Mouse (Mus musculus) liver, embryonic 14.5 days (tissue): ENCODE results near the gene Pcdh15. TPM values are rescaled to one million over a fixed set of nuclear protein-coding genes. Genes with fewer than 3 reads are reported as not detected.
A peak's percentile ranks its signal among the peaks of the same experiment; 100 is the strongest.

Experiments used
- ATAC-seq: fragments of 200-750 bp; cut with Nextera tagmentation; 2 replicates; pipeline ENCODE4 v1.8.0; 2017; ENCODE audit warnings: moderate number of reproducible peaks, mild to moderate bottlenecking, moderate library complexity; ENCODE audit not compliant: insufficient read depth
- DNase-seq, 3 experiments: peaks; one replicate each; pipeline ENCODE4 v3.0.0-alpha.2; 2012 to 2013; ENCODE audit warnings: low read depth in 3 of 3, low spot score in 3 of 3
- H3K27ac ChIP-seq: fragments of 300-500 bp; sonication (generic); 2 replicates; pipeline ENCODE4 v1.5.1; 2014; ENCODE audit warnings: moderate library complexity, mild to moderate bottlenecking, control low read depth, inconsistent platforms
- H3K27me3 ChIP-seq: fragments of 300-500 bp; sonication (generic); 2 replicates; pipeline ENCODE4 v1.6.1; 2014; ENCODE audit warnings: mild to moderate bottlenecking, low read length, moderate library complexity; ENCODE audit not compliant: control insufficient read depth, insufficient read depth
- H3K36me3 ChIP-seq: fragments of 300-500 bp; sonication (generic); replicated peaks from 2 replicates; pipeline ENCODE4 v1.6.1; 2014; ENCODE audit warnings: low read depth; ENCODE audit not compliant: control insufficient read depth, insufficient read depth
- H3K4me1 ChIP-seq, 2 experiments: fragments of 200-500 bp in 1 of 2; fragments of 300-500 bp in 1 of 2; sonication (generic) in 1 of 2; replicated peaks; 2 replicates each; pipeline ENCODE4 v1.6.1; 2012 to 2014; ENCODE audit warnings: antibody characterized with exemption in 1 of 2, inconsistent platforms in 1 of 2, low read length in 1 of 2; ENCODE audit not compliant: control insufficient read depth in 2 of 2, insufficient read depth in 2 of 2
- H3K4me2 ChIP-seq: fragments of 300-500 bp; sonication (generic); 2 replicates; pipeline ENCODE4 v1.6.1; 2014; ENCODE audit warnings: low read depth, mild to moderate bottlenecking, control low read depth, moderate library complexity
- H3K4me3 ChIP-seq, 2 experiments: fragments of 200-500 bp in 1 of 2; fragments of 300-500 bp in 1 of 2; sonication (generic) in 1 of 2; 2 replicates each; pipeline ENCODE4 v1.5.1; 2012 to 2014; ENCODE audit warnings: low read depth in 2 of 2, low read length in 2 of 2, mild to moderate bottlenecking in 2 of 2, control low read depth in 1 of 2, inconsistent platforms in 1 of 2, moderate library complexity in 1 of 2; ENCODE audit not compliant: insufficient read depth in 1 of 2
- H3K9ac ChIP-seq: fragments of 300-500 bp; sonication (generic); replicated peaks from 2 replicates; pipeline ENCODE4 v1.6.1; 2014; ENCODE audit warnings: mild to moderate bottlenecking, control low read depth, moderate library complexity
- H3K9me3 ChIP-seq: fragments of 300-500 bp; sonication (generic); 2 replicates; pipeline ENCODE4 v1.6.1; 2016; ENCODE audit warnings: low read length, mixed read lengths; ENCODE audit not compliant: control insufficient read depth
- CTCF ChIP-seq: IDR thresholded peaks from 2 replicates; pipeline ENCODE4 v1.5.1; 2016; ENCODE audit warnings: antibody characterized with exemption, low read depth, control low read depth
- EP300 ChIP-seq: IDR thresholded peaks from 2 replicates; pipeline ENCODE4 v1.6.1; 2016; ENCODE audit warnings: antibody characterized with exemption, low read depth
- WGBS: fragments of 180-500 bp; shearing (Covaris S2); extraction: QIAGEN DNeasy Blood & Tissue Kit; methylation state at CpG from one replicate; pipeline ENCODE4 v1.1.7; 2014; ENCODE audit not compliant: insufficient replicate concordance; 5-methylcytosine and 5-hydroxymethylcytosine counted together
- polyA plus RNA-seq, 2 experiments: library from polyadenylated mRNA; depleted of rRNA in 1 of 2; stranded (reverse) in 1 of 2; unstranded in 1 of 2; fragments of >200 nt; fragmentation: Nextera tagmentation in 1 of 2; extraction: Ambion mirVana in 1 of 2; gene quantifications; 2 replicates each; pipeline versions ENCODE4 v1.2.1 to v1.2.3; 2012 to 2014

The Pcdh15 gene
- polyA plus RNA-seq, 2 experiments = 0.02 TPM; not detected in 1

DNA sequence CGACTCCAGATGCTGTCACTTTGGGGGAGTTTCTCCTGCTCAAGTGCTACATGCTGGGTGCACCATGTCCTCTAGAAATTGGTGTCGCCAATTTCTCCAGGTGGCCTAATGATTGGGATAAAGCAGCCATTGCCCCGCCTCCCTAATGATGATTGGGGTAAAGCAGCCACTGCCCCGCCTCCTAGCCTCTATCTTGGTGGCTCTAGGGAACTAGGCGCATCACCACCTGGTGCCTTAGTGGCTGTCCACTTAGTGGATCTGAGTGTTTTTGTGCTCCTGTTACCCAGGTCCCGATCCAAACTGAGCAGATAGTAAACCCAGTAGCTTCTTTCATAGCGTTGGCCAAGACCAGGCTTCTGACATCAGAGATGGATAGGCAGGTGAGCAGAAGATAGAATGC, 2.0 kb upstream of the Pcdh15 start:
- WGBS = 4% methylated on average over 7 of the region's 7 CpGs
- DNase-seq (no peak), ATAC-seq (no peak)
- Histone ChIP-seq H3K4me3 (no peak overlapping the region), H3K36me3 (no peaks in the 10 kb centered on the region), H3K27me3 (peaks cover 29% of the 10 kb centered on the region), H3K4me1 (no peaks in the 10 kb centered on the region), H3K9ac (no peak overlapping the region), H3K4me2 (no peak overlapping the region), H3K27ac (no peak overlapping the region), H3K9me3 (no peaks in the 10 kb centered on the region)
- TF ChIP-seq CTCF (no peak), EP300 (no peak)

DNA sequence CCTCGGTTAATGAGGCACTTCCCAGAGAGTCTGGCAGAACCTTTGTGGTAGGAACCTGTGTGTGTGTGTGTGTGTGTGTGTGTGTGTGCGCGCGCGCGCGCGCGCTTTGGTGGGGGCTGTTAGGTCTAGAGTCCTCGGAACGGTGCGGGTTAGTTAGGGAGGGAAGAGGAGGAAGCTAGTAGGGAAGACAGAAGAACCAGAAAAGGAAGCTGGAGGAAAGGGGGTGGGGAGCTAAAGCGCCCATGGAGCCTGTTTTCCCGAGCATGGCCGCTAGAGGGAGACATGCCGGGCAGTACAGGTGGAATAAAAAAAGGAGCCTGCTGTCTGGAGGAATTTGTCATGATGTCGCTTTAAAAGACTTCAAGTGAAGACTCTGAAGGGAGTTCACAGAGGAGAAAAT, 1.2 kb upstream of the Pcdh15 start:
- Histone ChIP-seq H3K9me3 (no peaks in the 10 kb centered on the region), H3K27ac (no peak overlapping the region), H3K4me2 (no peak overlapping the region), H3K4me1 (no peaks in the 10 kb centered on the region), H3K9ac (no peak overlapping the region), H3K4me3 (no peak overlapping the region), H3K36me3 (no peaks in the 10 kb centered on the region), H3K27me3 (peaks cover 29% of the 10 kb centered on the region)
- ATAC-seq (no peak), DNase-seq (peak in 1 of 3 experiments; percentile 6)
- 0% methylated on average over 17 of the region's 17 CpGs for WGBS
- peak; percentile 78 for TF ChIP-seq CTCF
- TF ChIP-seq EP300 = no peak

GRCm38 (mm10) chr10:73099846-73100241, 702 bp downstream of the Pcdh15 start:
- TF ChIP-seq CTCF (no peak), EP300 (no peak)
- ATAC-seq = no peak
- Histone ChIP-seq H3K27me3 (peaks cover 29% of the 10 kb centered on the region), H3K27ac (no peak overlapping the region), H3K4me2 (peak overlapping the region; percentile 32), H3K9ac (no peak overlapping the region), H3K4me1 (no peaks in the 10 kb centered on the region), H3K36me3 (no peaks in the 10 kb centered on the region), H3K4me3 (peak overlapping the region in 1 of 2 experiments; percentile 21; a peak in 2 of 4 replicates), H3K9me3 (no peaks in the 10 kb centered on the region)
- DNase-seq = no peak
- 2% methylated on average over 37 of the region's 37 CpGs for WGBS

DNA sequence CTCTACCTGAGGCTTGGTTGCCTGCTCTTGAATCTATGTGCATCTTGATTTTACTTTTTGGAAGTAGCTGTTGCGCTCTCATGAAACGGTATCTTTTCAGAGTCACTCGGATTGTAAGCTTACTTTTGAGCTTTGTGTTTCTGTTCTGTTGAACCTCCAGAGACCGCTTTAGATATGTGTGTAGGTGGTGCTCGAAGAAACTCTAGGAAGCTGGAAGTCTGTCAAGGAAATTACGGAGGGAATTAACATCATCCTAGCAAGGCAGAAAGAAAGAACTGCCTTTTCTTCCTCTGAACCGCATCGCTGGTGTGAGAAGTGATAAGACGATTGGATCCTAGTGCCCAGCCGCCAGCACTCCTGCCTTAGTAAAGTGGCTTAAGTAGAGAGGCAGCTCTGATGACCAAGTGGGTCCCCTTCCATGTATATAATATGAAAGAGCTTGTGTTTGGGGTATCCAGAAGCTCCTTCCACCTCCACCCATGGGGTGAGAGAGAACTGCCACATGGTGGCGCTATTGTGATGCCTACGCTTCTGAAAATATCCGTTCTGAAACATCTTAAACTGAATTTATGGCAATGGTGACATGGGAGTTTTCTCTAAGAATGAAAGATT, 4.3 kb downstream of the Pcdh15 start:
- Histone ChIP-seq H3K36me3 (no peaks in the 10 kb centered on the region), H3K9ac (no peak overlapping the region), H3K27me3 (peaks cover 20% of the 10 kb centered on the region), H3K4me1 (no peaks in the 10 kb centered on the region), H3K9me3 (no peaks in the 10 kb centered on the region), H3K4me3 (no peak overlapping the region), H3K4me2 (no peak overlapping the region), H3K27ac (no peak overlapping the region)
- no peak for TF ChIP-seq EP300
- 0 out of 2 replicates have a peak, but pooled peaks have one; percentile 6 for TF ChIP-seq CTCF
- DNase-seq (no peak), ATAC-seq (no peak)
- WGBS = 61% methylated on average over 13 of the region's 13 CpGs

- no peak for DNase-seq
- Histone ChIP-seq H3K36me3 (no peaks in the 10 kb centered on the region), H3K4me2 (no peak overlapping the region), H3K27ac (no peak overlapping the region), H3K4me1 (no peaks in the 10 kb centered on the region), H3K27me3 (no peaks in the 10 kb centered on the region), H3K9me3 (no peaks in the 10 kb centered on the region), H3K9ac (no peak overlapping the region), H3K4me3 (no peak overlapping the region)
- peak; percentile 69 for TF ChIP-seq CTCF
- TF ChIP-seq EP300 = no peak
- 35% methylated on average over 2 of the region's 2 CpGs for WGBS
- ATAC-seq = no peak
These were observed 6.8 kb downstream of the Pcdh15 start for GRCm38 (mm10) chr10:73105893-73106292.
